Mouse (Mus musculus) testis, adult 2 months (tissue): ENCODE results near the gene Preb. TPM values are rescaled to one million over a fixed set of nuclear protein-coding genes. Genes with fewer than 3 reads are reported as not detected.
A peak's percentile ranks its signal among the peaks of the same experiment; 100 is the strongest.

Source experiments
- H3K27ac ChIP-seq: fragments of 200-500 bp; 2 replicates; pipeline ENCODE4 v1.5.1; 2012; ENCODE audit warnings: low read depth, low read length; ENCODE audit not compliant: control insufficient read depth, insufficient read depth
- H3K27me3 ChIP-seq: fragments of 200-500 bp; 2 replicates; pipeline ENCODE4 v1.6.1; 2012; ENCODE audit warnings: mild to moderate bottlenecking, low read length, moderate library complexity; ENCODE audit not compliant: control insufficient read depth, insufficient read depth
- H3K36me3 ChIP-seq: fragments of 200-500 bp; 2 replicates; pipeline ENCODE4 v1.6.1; 2012; ENCODE audit warnings: mild to moderate bottlenecking, low read length; ENCODE audit not compliant: control insufficient read depth, insufficient read depth
- H3K4me1 ChIP-seq: fragments of 200-500 bp; 2 replicates; pipeline ENCODE4 v1.6.1; 2012; ENCODE audit warnings: low read length; ENCODE audit not compliant: control insufficient read depth, insufficient read depth
- H3K4me3 ChIP-seq: fragments of 200-500 bp; 2 replicates; pipeline ENCODE4 v1.5.1; 2012; ENCODE audit warnings: low read depth, mild to moderate bottlenecking, low read length, moderate library complexity, mixed read lengths; ENCODE audit not compliant: control insufficient read depth
- CTCF ChIP-seq: fragments of 200-500 bp; IDR thresholded peaks from 2 replicates; pipeline ENCODE4 v1.5.1; 2012; ENCODE audit warnings: low read depth, mild to moderate bottlenecking, inconsistent platforms, low read length, moderate library complexity; ENCODE audit not compliant: control insufficient read depth, insufficient read depth, insufficient replicate concordance
- POLR2A ChIP-seq: fragments of 200-500 bp; IDR thresholded peaks from 2 replicates; pipeline ENCODE4 v1.6.1; 2012; ENCODE audit warnings: low read depth, mild to moderate bottlenecking, inconsistent platforms, low read length, moderate library complexity; ENCODE audit not compliant: control insufficient read depth
- polyA plus RNA-seq: library from polyadenylated mRNA; depleted of rRNA; stranded (reverse); fragments of >200 nt; gene quantifications from 2 replicates; pipeline ENCODE4 v1.2.3, GENCODE M21; 2012

Preb gene
- polyA plus RNA-seq, 1 experiment = 79.5 TPM

DNA sequence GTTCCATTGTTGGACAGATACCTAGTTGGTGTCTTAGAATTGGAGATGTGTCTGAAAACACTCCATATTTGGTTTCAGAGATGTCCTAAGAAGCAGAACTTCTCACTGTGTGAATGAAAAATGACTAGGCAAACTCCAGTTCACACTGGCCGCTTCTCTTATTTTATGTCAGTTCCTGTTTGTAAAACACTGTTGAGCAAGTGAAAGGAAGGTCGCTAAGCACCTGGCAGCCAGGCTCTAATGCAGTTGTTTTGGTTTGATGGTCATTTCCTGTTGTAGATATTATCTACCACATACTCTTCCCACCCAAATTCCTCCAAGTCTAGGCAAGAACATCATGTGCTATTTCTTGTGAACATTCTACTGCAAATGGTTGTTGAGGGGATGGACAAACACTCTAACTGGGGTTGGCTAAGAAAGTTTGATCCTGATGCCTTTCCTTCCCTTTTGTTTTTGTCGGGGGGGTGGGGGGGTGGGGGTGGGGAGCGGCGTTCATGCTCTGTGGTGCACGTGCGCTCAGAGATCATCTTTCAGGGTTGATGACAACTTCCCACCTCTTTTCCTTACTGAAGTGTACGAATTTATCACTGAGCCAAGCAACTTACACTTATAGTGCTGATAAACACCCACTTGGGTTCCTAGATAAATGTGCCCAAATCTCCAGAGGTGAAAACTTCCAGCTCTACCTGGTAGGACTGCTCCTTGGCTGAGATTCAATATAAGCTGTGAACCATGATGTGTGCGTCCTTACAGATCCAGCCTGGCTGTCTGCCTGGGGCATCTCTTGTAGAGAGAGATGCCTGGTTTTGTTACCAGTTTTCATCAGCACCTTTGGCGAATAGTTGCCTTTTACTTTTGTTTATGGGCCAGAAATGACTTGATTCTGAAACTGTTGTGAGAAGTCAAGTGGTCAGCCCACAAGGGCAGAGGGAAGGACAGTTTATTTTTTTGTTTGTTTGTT lies 1.7 kb upstream of the Preb start:
- no peak overlapping the region for H3K4me3 ChIP-seq
- TF ChIP-seq POLR2A (no peak), CTCF (no peak)
- peaks cover 6% of the 10 kb centered on the region for H3K4me1 ChIP-seq
- peak overlapping the region; percentile 48 for H3K27ac ChIP-seq
- no peaks in the 10 kb centered on the region; the same call in 1 of the 2 replicates for H3K36me3 ChIP-seq
- H3K27me3 ChIP-seq = no peaks in the 10 kb centered on the region

- H3K4me1 ChIP-seq = peaks cover 6% of the 10 kb centered on the region
- TF ChIP-seq POLR2A (no peak), CTCF (no peak)
- no peak overlapping the region for H3K4me3 ChIP-seq
- H3K27me3 ChIP-seq = no peaks in the 10 kb centered on the region
- no peak overlapping the region for H3K27ac ChIP-seq
- peaks cover 2% of the 10 kb centered on the region; the same call in 1 of the 2 replicates for H3K36me3 ChIP-seq
These were observed 653 bp upstream of the Preb start for GRCm38 (mm10) chr5:30960814-30961213.

DNA sequence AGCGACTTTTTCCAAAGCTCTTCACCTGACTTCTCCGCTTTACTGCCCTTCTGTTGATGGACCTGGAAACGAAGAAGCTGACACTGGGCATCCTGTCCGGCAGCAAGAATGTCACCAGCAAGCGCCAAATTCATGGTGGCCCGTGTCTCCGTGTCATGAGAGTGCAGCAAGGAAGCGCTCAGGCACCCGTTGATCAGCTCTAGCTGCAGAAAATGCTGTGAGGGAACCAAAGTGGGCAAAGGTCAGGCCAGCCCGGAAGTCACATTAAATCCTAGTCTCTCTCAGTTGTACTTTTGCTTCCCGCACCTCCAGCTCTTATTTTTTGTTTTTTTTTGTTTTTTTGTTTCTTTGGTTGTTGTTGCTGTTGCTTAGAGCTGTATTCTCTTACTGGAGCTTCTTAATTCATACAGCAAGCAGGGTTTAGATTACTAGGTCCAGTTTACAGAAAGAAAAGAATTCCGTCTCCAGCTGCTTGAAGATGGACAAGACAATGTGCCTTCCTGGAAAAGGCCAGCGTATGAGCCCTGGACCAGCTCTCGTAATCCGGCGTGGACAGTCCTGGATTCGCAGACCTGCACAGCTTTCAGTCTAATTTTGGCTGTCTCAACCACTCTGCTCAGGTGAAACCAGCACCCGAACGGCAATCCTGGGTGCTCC lies 835 bp downstream of the Preb start:
- Histone ChIP-seq H3K27ac (peak overlapping the region; percentile 83), H3K4me1 (peaks cover 6% of the 10 kb centered on the region), H3K36me3 (peaks cover 6% of the 10 kb centered on the region; the same call in 1 of the 2 replicates), H3K4me3 (peak overlapping the region; percentile 97), H3K27me3 (no peaks in the 10 kb centered on the region)
- TF ChIP-seq POLR2A (no peak), CTCF (no peak)

DNA sequence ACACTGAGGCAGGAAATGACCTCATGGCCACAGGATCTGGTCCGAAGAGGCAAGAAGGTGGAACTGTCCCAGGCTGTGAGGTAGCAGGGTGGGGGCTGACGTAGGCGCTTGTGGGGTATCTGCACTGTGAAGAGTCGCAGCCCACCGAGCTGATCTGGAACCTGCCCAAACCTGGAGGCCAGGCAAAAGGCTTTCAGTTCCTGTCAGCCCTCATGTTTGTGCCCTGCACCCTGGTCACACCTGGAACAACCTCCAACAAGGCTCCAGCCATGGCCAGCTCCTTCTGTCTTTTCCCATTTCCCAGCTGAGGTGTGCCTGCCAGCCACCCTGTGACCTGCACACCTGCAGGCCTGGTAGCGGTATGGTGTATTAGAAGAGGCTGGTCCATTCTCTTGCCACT lies 2.3 kb downstream of the Preb start:
- TF ChIP-seq CTCF (no peak), POLR2A (no peak)
- H3K36me3 ChIP-seq = peaks cover 10% of the 10 kb centered on the region

GRCm38 (mm10) chr5:30955751-30956150 lies 4.4 kb downstream of the Preb start:
- peaks cover 8% of the 10 kb centered on the region for H3K4me1 ChIP-seq
- H3K27me3 ChIP-seq = no peaks in the 10 kb centered on the region
- TF ChIP-seq POLR2A (no peak), CTCF (no peak)
- no peak overlapping the region for H3K4me3 ChIP-seq
- peaks cover 10% of the 10 kb centered on the region for H3K36me3 ChIP-seq
- no peak overlapping the region for H3K27ac ChIP-seq

More for the DNA sequence above, 2.3 kb downstream of the Preb start:
- H3K27me3 ChIP-seq = no peaks in the 10 kb centered on the region
- H3K27ac ChIP-seq = no peak overlapping the region
- no peak overlapping the region for H3K4me3 ChIP-seq
- peaks cover 6% of the 10 kb centered on the region for H3K4me1 ChIP-seq

DNA sequence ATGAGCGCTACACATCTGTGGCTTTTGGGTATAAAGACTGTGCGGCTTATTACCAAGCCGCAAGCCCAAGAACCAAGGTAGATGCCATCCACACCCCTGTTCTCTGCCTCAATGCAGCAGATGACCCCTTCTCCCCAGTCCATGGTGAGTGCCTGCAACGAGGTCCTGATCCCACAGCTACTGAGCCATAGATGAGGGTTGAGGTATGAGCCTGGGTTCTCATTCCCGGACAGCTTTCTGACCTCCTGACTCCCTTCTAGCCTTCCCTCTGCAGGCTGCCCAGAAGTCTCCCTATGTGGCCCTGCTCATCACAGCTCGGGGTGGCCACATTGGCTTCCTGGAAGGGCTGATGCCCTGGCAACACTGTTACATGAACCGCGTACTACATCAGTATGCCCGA lies 5.6 kb downstream of the Preb start:
- peaks cover 10% of the 10 kb centered on the region for H3K4me1 ChIP-seq
- H3K27me3 ChIP-seq = no peaks in the 10 kb centered on the region
- TF ChIP-seq CTCF = no peak
- TF ChIP-seq POLR2A = no peak
- H3K36me3 ChIP-seq = peaks cover 10% of the 10 kb centered on the region
- no peak overlapping the region for H3K4me3 ChIP-seq
- H3K27ac ChIP-seq = no peak overlapping the region

- H3K4me3 ChIP-seq = no peak overlapping the region
- peaks cover 10% of the 10 kb centered on the region for H3K36me3 ChIP-seq
- peaks cover 7% of the 10 kb centered on the region for H3K4me1 ChIP-seq
- no peak overlapping the region for H3K27ac ChIP-seq
- no peaks in the 10 kb centered on the region for H3K27me3 ChIP-seq
- TF ChIP-seq CTCF (no peak), POLR2A (no peak)
These were observed 6.1 kb downstream of the Preb start for GRCm38 (mm10) chr5:30954065-30954464.
